Mouse (Mus musculus): ENCODE measurements around the gene Arfgap2.

- no peak for TF ChIP-seq CTCF (IDR thresholded peaks at IDR 0.05; ENCODE audit: borderline replicate concordance, extremely low read depth, insufficient read depth, insufficient read length)
- TF ChIP-seq POLR2A (IDR thresholded peaks at IDR 0.05; ENCODE audit: borderline replicate concordance, extremely low read depth, insufficient read depth, insufficient read length, poor library complexity, severe bottlenecking) = no peak
These were observed 35.0 kb upstream of the Arfgap2 start for GRCm38 (mm10) chr2:91229735-91230134.
